14 mouse cellular contexts compared by ENCODE assay signal in the genomic region with DNA sequence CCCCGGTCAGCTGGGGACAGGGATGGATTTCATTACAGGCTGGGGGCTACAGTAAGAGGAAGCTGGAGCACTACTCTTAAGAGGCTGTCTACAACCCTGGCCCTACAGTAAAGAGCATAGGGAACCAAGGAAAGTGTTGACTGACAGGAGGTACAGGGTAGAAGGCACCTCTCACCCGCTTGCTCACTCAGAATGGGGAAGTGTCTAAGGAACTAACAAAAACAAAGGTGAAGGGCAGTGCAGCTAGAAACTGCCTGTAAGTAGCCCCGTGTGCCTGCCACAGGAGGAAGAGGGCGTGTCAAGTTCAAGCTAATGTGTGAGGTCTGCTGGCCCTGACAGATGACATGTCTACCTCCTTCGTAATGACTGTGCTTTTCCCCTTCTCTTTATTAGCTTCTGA. TPM values are rescaled to one million over a fixed set of nuclear protein-coding genes. Genes with fewer than 3 reads are reported as not detected.
DNase-seq lines count a peak whose midpoint lies in the region; ATAC-seq and TF ChIP-seq lines count a peak whose summit lies in the region.
"Had no signal": no experiment of that assay in that cellular context is flagged by ENCODE, and none has a peak within 500 bp of the region (broad histone marks: within the 10 kb centered on the region; RNA-seq: fewer than 3 reads in every experiment).

No protein-coding gene starts in this region.

- H3K4me2 ChIP-seq in kidney, postnatal 0 days (ENCODE audit: low read length): no peak overlapping the region
- H3K4me2 ChIP-seq in limb, embryonic 11.5 days (ENCODE audit: low read depth, severe bottlenecking): no peak overlapping the region
- H3K4me2 ChIP-seq: midbrain, embryonic 13.5 days had no signal

- intact Hi-C loops in heart, postnatal 25 days (cut with DNase I): no loop called here

- H3K9me3 ChIP-seq in kidney, postnatal 0 days (replicated peaks; ENCODE audit: low read length): no peaks in the 10 kb centered on the region
- H3K9me3 ChIP-seq in limb, embryonic 11.5 days (ENCODE audit: control insufficient read depth, low read length): no peaks in the 10 kb centered on the region
- H3K9me3 ChIP-seq: midbrain, embryonic 13.5 days had no signal

- H3K4me1 ChIP-seq in kidney, postnatal 0 days (replicated peaks; ENCODE audit: insufficient read depth, low read length): no peaks in the 10 kb centered on the region
- peaks cover 5% of the 10 kb centered on the region for H3K4me1 ChIP-seq in limb, embryonic 11.5 days (ENCODE audit: control insufficient read depth, insufficient read depth, low read length)
- H3K4me1 ChIP-seq: midbrain, embryonic 13.5 days had no signal

- 28% methylated on average over 5 of the region's 5 CpGs for WGBS in kidney, postnatal 0 days
- 32% methylated on average over 5 of the region's 5 CpGs for WGBS in limb, embryonic 11.5 days

- H3K4me3 ChIP-seq in kidney, postnatal 0 days (replicated peaks; ENCODE audit: low read depth, low read length): no peak overlapping the region
- no peak overlapping the region for H3K4me3 ChIP-seq in limb, embryonic 11.5 days (ENCODE audit: low read depth, low read length)
- H3K4me3 ChIP-seq: midbrain, embryonic 13.5 days had no signal

- ATAC-seq in kidney, postnatal 0 days (replicated peaks; ENCODE audit: low FRiP score, low read depth): no peak
- 0 out of 2 replicates have a peak, but pooled peaks have one; percentile 9 for ATAC-seq in limb, embryonic 11.5 days (ENCODE audit: insufficient number of reproducible peaks, low FRiP score, low TSS enrichment, low read depth)
- ATAC-seq: midbrain, embryonic 13.5 days had no signal

- DNase-seq in kidney, postnatal 0 days (ENCODE audit: low spot score): peak; percentile 35
- no peak for DNase-seq in kidney, postnatal 4 days
- peak; percentile 22 for DNase-seq in adipocyte (ENCODE audit: low spot score)
- no peak for DNase-seq in limb, embryonic 11.5 days (ENCODE audit: low spot score)
- peak; percentile 75 for DNase-seq in spleen, postnatal 36 days (ENCODE audit: low spot score in 2 of 2)
- DNase-seq in frontal cortex, postnatal 14 days (ENCODE audit: low spot score in 2 of 2): no peak
- DNase-seq in cerebellum, postnatal 25 days: no peak
- DNase-seq in heart, postnatal 25 days (ENCODE audit: low spot score): no peak
- DNase-seq: cerebellum, postnatal 14 days; gastrocnemius, postnatal 36 days; heart, postnatal 14 days; kidney, adult 2 months; right cerebral cortex, postnatal 25 days had no signal

- H3K27ac ChIP-seq in kidney, postnatal 0 days: no peak overlapping the region
- H3K27ac ChIP-seq in limb, embryonic 11.5 days (replicated peaks; ENCODE audit: low read depth, low read length): no peak overlapping the region
- H3K27ac ChIP-seq: midbrain, embryonic 13.5 days had no signal

- no peak for TF ChIP-seq CTCF in kidney, postnatal 0 days (IDR thresholded peaks at IDR 0.05; ENCODE audit: low read depth)

- H3K36me3 ChIP-seq in kidney, postnatal 0 days (ENCODE audit: insufficient read depth, low read length): peaks cover 4% of the 10 kb centered on the region; the same call in 1 of the 2 replicates
- peaks cover 6% of the 10 kb centered on the region; the same call in 1 of the 2 replicates for H3K36me3 ChIP-seq in limb, embryonic 11.5 days (ENCODE audit: control insufficient read depth, insufficient read depth, low read length)

- no peak overlapping the region for H3K9ac ChIP-seq in kidney, postnatal 0 days (ENCODE audit: low read depth, low read length)
- H3K9ac ChIP-seq in limb, embryonic 11.5 days (ENCODE audit: low read length): no peak overlapping the region
- H3K9ac ChIP-seq: midbrain, embryonic 13.5 days had no signal

- H3K27me3 ChIP-seq in kidney, postnatal 0 days (ENCODE audit: insufficient read depth, low read length): no peaks in the 10 kb centered on the region
- no peaks in the 10 kb centered on the region for H3K27me3 ChIP-seq in limb, embryonic 11.5 days (ENCODE audit: control insufficient read depth, insufficient read depth, low read length)

RNA-seq across cellular contexts. Expression of a gene that starts 57.0 kb away (rescaled TPM):
- 5.4 and 5.6 TPM in 2 replicates for polyA plus RNA-seq in kidney, postnatal 0 days (2015; fragmentation: Nextera tagmentation; extraction: Ambion mirVana)
- polyA plus RNA-seq in limb, embryonic 11.5 days (2014; fragmentation: Nextera tagmentation; extraction: Ambion mirVana): 58.9 and 65.0 TPM in 2 replicates
- 10 to 100 TPM; 27.6 to 33.6 TPM for total RNA-seq in heart, postnatal 25 days (2021)

Comparison
In these comparisons a context has a peak if more than half of its experiments do, and no peak if none do; other contexts are left out.
1. DNase-seq: peak in kidney, postnatal 0 days (single experiment), adipocyte (single experiment) and spleen, postnatal 36 days (2 of 2); none in kidney, postnatal 4 days (0 of 2), limb, embryonic 11.5 days (single experiment), frontal cortex, postnatal 14 days (0 of 2), cerebellum, postnatal 25 days (0 of 2) and heart, postnatal 25 days (single experiment).